Mouse (Mus musculus) brain, embryonic 14.5 days (tissue): ENCODE measurements at regions not wholly inside any gene's neighbourhood (a gene's known extent, or its start where the extent isn't known, plus 50 kb on each side); places are given as distances from the start of the nearest gene placed in this dataset.

Source experiments
- CTCF ChIP-seq: fragments of 200-500 bp; IDR thresholded peaks from 2 replicates; pipeline ENCODE4 v1.5.1; 2012; ENCODE audit warnings: inconsistent platforms, mild to moderate bottlenecking, moderate library complexity, borderline replicate concordance; ENCODE audit not compliant: insufficient read depth, insufficient read length; ENCODE audit errors: extremely low read depth
- POLR2A ChIP-seq: fragments of 200-500 bp; IDR thresholded peaks from 2 replicates; pipeline ENCODE4 v1.6.1; 2012; ENCODE audit warnings: mild to moderate bottlenecking, inconsistent platforms, borderline replicate concordance; ENCODE audit not compliant: poor library complexity, insufficient read depth, insufficient read length, severe bottlenecking; ENCODE audit errors: extremely low read depth

GRCm38 (mm10) chr11:40592056-40592455 is 102.9 kb downstream of the Mat2b start:
- TF ChIP-seq POLR2A: no peak
- no peak for TF ChIP-seq CTCF
